Mouse (Mus musculus) G1E (cell line): ENCODE results near the gene Rap1gap.

Source experiments
- CTCF ChIP-seq: IDR thresholded peaks from 2 replicates; pipeline ENCODE4 v1.5.1; 2012; ENCODE audit warnings: low read depth, low read length, inconsistent platforms, mixed read lengths
- POLR2AphosphoS5 ChIP-seq: IDR thresholded peaks from 2 replicates; pipeline ENCODE4 v1.6.1; 2012; ENCODE audit warnings: low read depth, low read length, inconsistent platforms; ENCODE audit not compliant: insufficient replicate concordance

DNA sequence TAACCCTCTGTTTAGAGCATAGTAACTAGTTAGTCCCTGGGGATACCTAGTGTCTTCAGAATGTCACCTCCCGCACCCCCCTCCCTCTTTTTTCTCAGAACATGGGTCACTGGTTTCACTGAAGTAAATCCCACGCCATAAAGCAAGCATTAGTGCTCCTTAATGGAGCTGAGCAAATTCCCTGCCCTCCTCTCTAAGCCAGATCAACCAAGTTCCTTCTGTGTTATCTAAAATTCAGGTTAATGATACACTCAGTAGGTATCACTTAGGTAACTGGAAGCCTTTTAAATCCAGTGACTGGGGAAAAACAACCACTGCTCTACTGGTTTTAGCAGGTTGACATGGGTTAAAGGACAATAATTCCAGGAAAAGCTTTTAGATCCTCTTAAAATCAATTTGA, 22.4 kb upstream of the Rap1gap start:
- TF ChIP-seq CTCF = no peak
- TF ChIP-seq POLR2AphosphoS5 = no peak
